Mouse (Mus musculus): ENCODE data around the gene Ifit1bl1. TPM values are rescaled to one million over a fixed set of nuclear protein-coding genes. Genes with fewer than 3 reads are reported as not detected.
"Not testable (repeated sequence)": the region's sequence is repeated elsewhere in the genome, so short reads cannot be mapped to it uniquely, and the experiment has no call there.

Gene Ifit1bl1
- 0.05 and 0.12 TPM in 2 replicates for polyA plus RNA-seq (2012; rRNA removed)
- 0.10 and 0.28 TPM in 2 replicates for polyA plus RNA-seq (2014; fragmentation: Nextera tagmentation; extraction: Ambion mirVana)

DNA sequence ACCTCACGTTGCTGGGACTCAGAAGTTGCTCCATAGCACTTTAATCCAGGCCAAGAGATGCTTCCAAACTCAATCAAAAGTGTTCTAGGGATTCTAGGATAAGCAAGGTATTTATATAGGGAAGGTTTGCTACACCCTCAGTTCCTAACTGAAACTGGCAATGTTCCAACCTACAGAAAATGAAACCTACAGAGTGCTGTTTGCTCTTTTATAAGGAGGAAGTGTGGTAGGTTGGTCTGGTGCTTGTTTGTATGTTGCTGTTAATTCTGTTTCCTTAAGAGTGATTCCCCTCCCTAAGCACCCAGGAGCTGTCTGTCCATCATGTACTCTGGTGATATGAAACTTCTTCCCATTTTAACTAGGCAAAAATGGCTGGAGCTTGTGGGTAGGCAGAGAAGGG is at the start of gene Ifit1bl1:
Gene Ifit1bl1 (minus strand): TSS at position 69 of the 400 bp plus-strand sequence.
- H3K4me1 ChIP-seq (replicated peaks; ENCODE audit: control insufficient read depth in 2 of 2, insufficient read depth in 2 of 2, low read length in 1 of 2); H3K27me3 ChIP-seq (ENCODE audit: control insufficient read depth, insufficient read depth, low read length); H3K27ac ChIP-seq; H3K9me3 ChIP-seq (ENCODE audit: control insufficient read depth, low read length); H3K36me3 ChIP-seq (replicated peaks; ENCODE audit: control insufficient read depth, insufficient read depth, low read depth); ATAC-seq (ENCODE audit: insufficient read depth); H3K4me3 ChIP-seq (ENCODE audit: insufficient read depth in 1 of 2, low read depth in 2 of 2, low read length in 2 of 2); H3K9ac ChIP-seq (replicated peaks); H3K4me2 ChIP-seq (ENCODE audit: low read depth); DNase-seq (ENCODE audit: low read depth in 3 of 3, low spot score in 3 of 3): not testable (repeated sequence)
- WGBS (ENCODE audit: insufficient replicate concordance) = 20% methylated on average over 1 of the region's 1 CpGs

DNA sequence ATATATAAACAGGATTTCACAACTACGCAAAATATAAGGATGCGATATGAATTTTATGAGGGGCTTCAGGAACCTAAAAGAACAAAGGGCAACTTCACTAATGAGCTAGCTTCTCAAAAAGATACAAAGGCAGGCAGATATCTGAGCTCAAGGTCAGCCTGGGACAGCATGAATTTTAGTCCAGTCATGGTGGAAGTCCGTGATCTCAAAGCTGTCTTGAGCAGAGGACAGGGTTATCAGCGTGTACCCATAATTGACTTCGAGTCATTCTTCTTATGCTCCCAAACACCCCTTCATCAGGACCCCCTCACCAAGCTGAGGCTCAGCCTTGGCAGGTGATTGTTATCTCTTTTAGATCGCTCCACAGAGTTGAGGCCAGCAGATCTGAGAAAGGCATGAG is 49.2 kb upstream of the Ifit1bl1 start:
- H3K27ac ChIP-seq = no peak overlapping the region
- TF ChIP-seq EP300 (IDR thresholded peaks at IDR 0.05; ENCODE audit: low read depth) = no peak
- TF ChIP-seq CTCF (IDR thresholded peaks at IDR 0.05; ENCODE audit: low read depth) = no peak
- no peaks in the 10 kb centered on the region for H3K36me3 ChIP-seq (replicated peaks; ENCODE audit: control insufficient read depth, insufficient read depth, low read depth)
- no peaks in the 10 kb centered on the region for H3K27me3 ChIP-seq (ENCODE audit: control insufficient read depth, insufficient read depth, low read length)
- no peak overlapping the region for H3K4me2 ChIP-seq (ENCODE audit: low read depth)
- H3K4me3 ChIP-seq (ENCODE audit: insufficient read depth in 1 of 2, low read depth in 2 of 2, low read length in 2 of 2) = no peak overlapping the region
- H3K9me3 ChIP-seq (ENCODE audit: control insufficient read depth, low read length) = no peaks in the 10 kb centered on the region
- no peak for DNase-seq (ENCODE audit: low read depth in 3 of 3, low spot score in 3 of 3)
- WGBS (ENCODE audit: insufficient replicate concordance) = 46% methylated on average over 6 of the region's 6 CpGs
- no peak; the same call in 1 of the 2 replicates for ATAC-seq (ENCODE audit: insufficient read depth)
- H3K4me1 ChIP-seq (replicated peaks; ENCODE audit: control insufficient read depth in 2 of 2, insufficient read depth in 2 of 2, low read length in 1 of 2) = peaks cover 14 to 20% of the 10 kb centered on the region in 2 experiments
- no peak overlapping the region for H3K9ac ChIP-seq (replicated peaks)

- DNase-seq (ENCODE audit: low read depth in 3 of 3, low spot score in 3 of 3) (no peak), ATAC-seq (ENCODE audit: insufficient read depth) (no peak)
- H3K4me1 ChIP-seq (replicated peaks; ENCODE audit: control insufficient read depth in 2 of 2, insufficient read depth in 2 of 2, low read length in 1 of 2) = peaks cover 7 to 12% of the 10 kb centered on the region in 2 experiments
- no peak overlapping the region for H3K9ac ChIP-seq (replicated peaks)
- H3K4me3 ChIP-seq (ENCODE audit: insufficient read depth in 1 of 2, low read depth in 2 of 2, low read length in 2 of 2) = no peak overlapping the region
- H3K9me3 ChIP-seq (ENCODE audit: control insufficient read depth, low read length) = no peaks in the 10 kb centered on the region
- no peak for TF ChIP-seq EP300 (IDR thresholded peaks at IDR 0.05; ENCODE audit: low read depth)
- no peak for TF ChIP-seq CTCF (IDR thresholded peaks at IDR 0.05; ENCODE audit: low read depth)
- 61% methylated on average over 3 of the region's 3 CpGs for WGBS (ENCODE audit: insufficient replicate concordance)
- no peaks in the 10 kb centered on the region for H3K36me3 ChIP-seq (replicated peaks; ENCODE audit: control insufficient read depth, insufficient read depth, low read depth)
- no peaks in the 10 kb centered on the region for H3K27me3 ChIP-seq (ENCODE audit: control insufficient read depth, insufficient read depth, low read length)
- no peak overlapping the region for H3K4me2 ChIP-seq (ENCODE audit: low read depth)
- H3K27ac ChIP-seq = no peak overlapping the region
These were observed 48.5 kb upstream of the Ifit1bl1 start for GRCm38 (mm10) chr19:34650276-34650675.

DNA sequence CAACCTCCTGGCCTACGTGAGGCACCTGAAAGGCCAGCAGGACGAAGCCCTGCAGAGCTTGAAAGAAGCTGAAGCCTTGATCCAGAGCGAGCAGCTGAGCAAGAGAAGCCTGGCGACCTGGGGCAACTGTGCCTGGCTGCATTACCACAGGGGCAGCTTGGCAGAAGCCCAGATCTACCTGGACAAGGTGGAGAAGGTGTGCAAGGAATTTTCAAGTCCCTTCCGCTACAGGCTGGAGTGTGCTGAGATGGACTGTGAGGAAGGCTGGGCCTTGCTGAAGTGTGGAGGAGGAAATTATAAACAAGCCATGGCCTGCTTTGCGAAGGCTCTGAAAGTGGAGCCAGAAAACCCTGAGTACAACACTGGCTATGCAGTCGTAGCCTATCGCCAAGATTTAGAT is 45.9 kb upstream of the Ifit1bl1 start:
- H3K36me3 ChIP-seq (replicated peaks; ENCODE audit: control insufficient read depth, insufficient read depth, low read depth); ATAC-seq (ENCODE audit: insufficient read depth); DNase-seq (ENCODE audit: low read depth in 3 of 3, low spot score in 3 of 3); H3K9ac ChIP-seq (replicated peaks); H3K4me1 ChIP-seq (replicated peaks; ENCODE audit: control insufficient read depth in 2 of 2, insufficient read depth in 2 of 2, low read length in 1 of 2); H3K4me2 ChIP-seq (ENCODE audit: low read depth); H3K4me3 ChIP-seq (ENCODE audit: insufficient read depth in 1 of 2, low read depth in 2 of 2, low read length in 2 of 2); H3K27me3 ChIP-seq (ENCODE audit: control insufficient read depth, insufficient read depth, low read length); H3K9me3 ChIP-seq (ENCODE audit: control insufficient read depth, low read length); H3K27ac ChIP-seq: not testable (repeated sequence)
- WGBS (ENCODE audit: insufficient replicate concordance) = 65% methylated on average over 6 of the region's 8 CpGs

DNA sequence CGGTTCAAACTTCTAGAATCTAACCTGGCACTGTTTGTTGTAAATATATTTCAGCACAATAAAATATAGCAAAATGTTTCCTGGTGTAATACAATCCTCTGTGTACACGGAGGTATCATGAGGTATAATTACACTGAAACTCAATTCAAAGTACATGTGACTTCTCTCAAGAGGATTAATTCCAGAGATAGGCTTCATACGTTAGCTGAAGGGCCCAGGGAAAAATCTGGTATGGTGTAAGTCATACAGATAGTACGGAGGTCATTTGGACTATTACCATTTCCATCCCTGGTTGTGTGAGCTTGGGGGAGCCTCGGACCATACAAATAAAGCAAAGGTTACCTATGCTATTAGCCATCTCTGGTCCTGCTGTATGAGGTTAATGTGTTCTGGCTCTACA is 40.9 kb upstream of the Ifit1bl1 start:
- H3K4me3 ChIP-seq (ENCODE audit: insufficient read depth in 1 of 2, low read depth in 2 of 2, low read length in 2 of 2) = no peak overlapping the region
- no peaks in the 10 kb centered on the region for H3K9me3 ChIP-seq (ENCODE audit: control insufficient read depth, low read length)
- ATAC-seq (ENCODE audit: insufficient read depth) = no peak
- H3K27me3 ChIP-seq (ENCODE audit: control insufficient read depth, insufficient read depth, low read length) = no peaks in the 10 kb centered on the region
- no peak for DNase-seq (ENCODE audit: low read depth in 3 of 3, low spot score in 3 of 3)
- 53% methylated on average over 5 of the region's 5 CpGs for WGBS (ENCODE audit: insufficient replicate concordance)
- TF ChIP-seq CTCF (IDR thresholded peaks at IDR 0.05; ENCODE audit: low read depth) = no peak
- TF ChIP-seq EP300 (IDR thresholded peaks at IDR 0.05; ENCODE audit: low read depth) = no peak
- no peak overlapping the region for H3K9ac ChIP-seq (replicated peaks)
- no peaks in the 10 kb centered on the region for H3K36me3 ChIP-seq (replicated peaks; ENCODE audit: control insufficient read depth, insufficient read depth, low read depth)
- H3K4me1 ChIP-seq (replicated peaks; ENCODE audit: control insufficient read depth in 2 of 2, insufficient read depth in 2 of 2, low read length in 1 of 2) = peaks cover 4 to 9% of the 10 kb centered on the region in 2 experiments
- H3K4me2 ChIP-seq (ENCODE audit: low read depth) = no peak overlapping the region
- H3K27ac ChIP-seq = no peak overlapping the region
